Mouse (Mus musculus) thymus, adult 2 months (tissue): ENCODE measurements around the gene Hist1h3b.

Source experiments
- CTCF ChIP-seq: fragments of 200-500 bp; IDR thresholded peaks from 2 replicates; pipeline ENCODE4 v1.5.1; 2012; ENCODE audit warnings: mild to moderate bottlenecking, control low read depth, low read length, moderate library complexity, borderline replicate concordance; ENCODE audit not compliant: control insufficient read depth, poor library complexity, insufficient read depth; ENCODE audit errors: extremely low read depth
- POLR2A ChIP-seq: fragments of 200-500 bp; IDR thresholded peaks from 2 replicates; pipeline ENCODE4 v1.6.1; 2012; ENCODE audit warnings: mild to moderate bottlenecking, low read length, control low read depth, moderate library complexity; ENCODE audit not compliant: control insufficient read depth, poor library complexity, insufficient read depth; ENCODE audit errors: extremely low read depth

- TF ChIP-seq CTCF (no peak), POLR2A (no peak)
Observed at GRCm38 (mm10) chr13:23743963-23744362, 8.1 kb upstream of the Hist1h3b start.
